Mouse (Mus musculus): ENCODE measurements around the gene Lmx1a.

Lmx1a gene

GRCm38 (mm10) chr1:167788684-167789413 lies 99.8 kb downstream of the Lmx1a start:
- no peak for DNase-seq

- DNase-seq: no peak
Measured at GRCm38 (mm10) chr1:167789448-167789847, 100.4 kb downstream of the Lmx1a start.

- no peak for DNase-seq
Measured at GRCm38 (mm10) chr1:167790688-167791087, 101.7 kb downstream of the Lmx1a start.

- DNase-seq: no peak
Measured at GRCm38 (mm10) chr1:167791221-167791620, 102.2 kb downstream of the Lmx1a start.

- no peak for DNase-seq
Measured at GRCm38 (mm10) chr1:167801923-167802322, 112.9 kb downstream of the Lmx1a start.

GRCm38 (mm10) chr1:167802510-167803271 lies 113.7 kb downstream of the Lmx1a start:
- DNase-seq: peak; percentile 85

- DNase-seq: no peak
Measured at GRCm38 (mm10) chr1:167803351-167803981, 114.4 kb downstream of the Lmx1a start.

- DNase-seq: no peak
Measured at GRCm38 (mm10) chr1:167804836-167805235, 115.8 kb downstream of the Lmx1a start.

GRCm38 (mm10) chr1:167811141-167811540 lies 122.1 kb downstream of the Lmx1a start:
- no peak for DNase-seq

- no peak for DNase-seq
Measured at GRCm38 (mm10) chr1:167815166-167815565, 126.1 kb downstream of the Lmx1a start.

GRCm38 (mm10) chr1:167817028-167817427 lies 128.0 kb downstream of the Lmx1a start:
- DNase-seq: peak; percentile 93

GRCm38 (mm10) chr1:167817616-167818015 lies 128.6 kb downstream of the Lmx1a start:
- peak; percentile 48 for DNase-seq

GRCm38 (mm10) chr1:167820031-167820430 lies 131.0 kb downstream of the Lmx1a start:
- no peak for DNase-seq

GRCm38 (mm10) chr1:167821125-167821524 lies 132.1 kb downstream of the Lmx1a start:
- no peak for DNase-seq

- DNase-seq: no peak
Measured at GRCm38 (mm10) chr1:167830291-167830690, 141.3 kb downstream of the Lmx1a start.

- DNase-seq: no peak
Measured at GRCm38 (mm10) chr1:167831601-167832000, 142.6 kb downstream of the Lmx1a start.

GRCm38 (mm10) chr1:167854801-167855200 lies 165.8 kb downstream of the Lmx1a start:
- DNase-seq: peak; percentile 6

- no peak for DNase-seq
Measured at GRCm38 (mm10) chr1:167872028-167872427, 183.0 kb downstream of the Lmx1a start.

- DNase-seq: no peak
Measured at GRCm38 (mm10) chr1:167874099-167874498, 185.1 kb downstream of the Lmx1a start.

- DNase-seq: no peak
Measured at GRCm38 (mm10) chr1:167877931-167878330, 188.9 kb downstream of the Lmx1a start.

- no peak for DNase-seq
Measured at GRCm38 (mm10) chr1:167878354-167878753, 189.3 kb downstream of the Lmx1a start.

GRCm38 (mm10) chr1:167885776-167886175 lies 196.7 kb downstream of the Lmx1a start:
- no peak for DNase-seq

- no peak for DNase-seq
Measured at GRCm38 (mm10) chr1:167888120-167888519, 199.1 kb downstream of the Lmx1a start.

GRCm38 (mm10) chr1:167888816-167889215 lies 199.8 kb downstream of the Lmx1a start:
- peak; percentile 50 for DNase-seq
